Mouse (Mus musculus) cerebellum, postnatal 10 days (tissue): ENCODE measurements around the gene Slc23a3.

Experiments
- DNase-seq, 2 experiments: peaks; one replicate each; pipeline ENCODE4 v3.0.0; 2021; ENCODE audit warnings: mixed read lengths in 2 of 2

Slc23a3 gene

DNA sequence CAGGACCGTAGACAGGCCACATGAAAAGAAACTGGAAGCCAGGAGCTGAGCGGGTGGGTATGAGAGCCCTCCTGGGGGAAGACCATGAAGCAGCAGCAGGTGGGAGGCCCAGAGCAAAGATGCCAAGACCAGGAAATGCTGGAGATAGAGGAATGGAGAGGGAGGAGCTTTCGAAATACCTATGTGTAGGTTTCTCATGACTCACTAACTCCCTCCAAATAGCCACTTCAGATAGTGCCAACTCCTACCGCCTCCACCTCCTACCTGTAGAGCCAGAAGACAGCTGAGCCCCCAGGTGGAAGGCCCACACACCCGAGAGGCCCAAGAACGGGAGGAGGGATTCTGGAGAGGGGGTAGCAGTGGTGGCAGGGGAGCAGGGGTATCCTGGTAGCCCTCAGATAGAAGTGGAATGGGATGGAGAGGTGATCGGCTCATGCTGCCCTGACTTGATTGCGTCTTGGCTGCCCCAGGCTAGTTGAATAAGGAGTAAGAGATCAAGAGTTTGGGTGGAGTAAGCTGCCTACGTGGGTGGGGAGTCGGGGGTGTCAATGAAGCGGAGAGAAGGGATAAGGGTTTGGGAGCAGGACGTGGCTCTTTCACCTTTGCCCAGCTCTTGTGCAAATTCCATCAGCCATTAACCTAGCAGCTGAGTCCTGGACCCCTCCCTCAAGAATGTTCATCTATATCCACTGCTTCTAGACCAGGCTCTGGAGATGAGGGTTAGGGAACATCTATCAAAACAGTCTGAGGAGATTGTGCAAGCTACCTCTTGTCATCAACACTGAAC lies at the start of gene Slc23a3:
Gene Slc23a3 (minus strand): TSS at position 470 of the 787 bp plus-strand sequence.
- DNase-seq, result no peak

DNA sequence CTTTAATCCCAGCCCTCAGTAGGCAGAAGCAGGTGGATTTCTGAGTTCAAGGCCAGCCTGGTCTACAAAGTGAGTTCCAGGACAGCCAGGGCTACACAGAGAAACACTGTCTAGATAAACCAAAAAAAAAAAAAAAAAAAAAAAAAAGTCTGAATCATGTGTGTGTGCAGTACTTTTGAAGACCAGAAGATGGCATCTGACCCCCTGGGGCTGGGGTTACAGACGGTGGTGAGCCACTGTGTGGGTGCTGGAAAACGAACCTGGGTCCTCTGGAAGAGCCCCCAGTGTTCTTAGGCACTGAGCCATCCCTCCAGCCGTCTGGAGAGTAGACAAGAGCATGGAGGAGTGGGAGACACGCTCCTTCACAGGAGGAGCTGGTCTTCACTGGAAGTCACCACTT lies 48.5 kb upstream of the Slc23a3 start:
- peak in 1 of 2 experiments; percentile 42 for DNase-seq

DNA sequence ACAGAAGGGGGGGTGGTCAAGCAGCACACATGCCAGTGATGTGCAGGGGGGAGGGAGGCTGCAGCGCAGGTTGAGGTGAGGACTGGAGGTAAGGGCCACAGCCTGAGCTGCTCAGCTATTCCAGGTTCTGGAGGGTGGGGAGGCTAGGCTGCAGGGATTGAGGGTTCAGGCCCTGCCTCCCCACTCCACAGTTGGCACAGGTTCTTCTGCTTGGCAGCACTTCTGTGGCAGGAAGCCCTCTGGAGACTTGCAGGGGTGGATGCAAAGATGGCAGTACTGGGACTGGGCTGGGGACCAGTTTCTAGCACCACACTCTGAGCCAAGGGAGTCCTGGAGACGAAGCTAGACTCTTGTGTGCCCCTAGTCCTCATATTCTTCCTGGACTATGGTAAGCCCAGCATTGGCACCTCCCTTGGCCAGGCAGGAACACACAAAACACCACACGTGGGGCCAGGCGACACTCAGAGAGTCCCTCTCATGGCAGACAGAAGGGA lies 47.7 kb upstream of the Slc23a3 start:
- peak in 1 of 2 experiments; percentile 44 for DNase-seq

DNA sequence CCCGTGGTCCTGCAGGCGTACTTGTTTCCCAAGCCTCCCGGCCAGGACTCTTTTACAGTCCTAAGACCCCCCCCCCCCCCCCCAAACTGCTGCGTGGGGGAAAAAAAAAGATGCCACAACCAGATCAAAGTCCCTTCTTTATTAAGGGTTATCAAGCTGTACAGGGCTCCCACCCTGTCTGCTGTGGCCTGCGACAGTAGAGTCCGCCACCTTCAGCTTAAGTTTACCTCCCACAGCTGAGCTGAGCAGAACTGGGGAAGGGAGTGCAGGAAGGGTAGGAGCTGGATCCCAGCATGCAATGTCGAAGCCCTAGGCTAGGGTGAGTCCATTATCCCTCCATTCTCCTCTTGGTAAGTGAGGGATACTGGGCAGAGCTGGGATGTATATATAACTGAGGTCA lies 47.1 kb upstream of the Slc23a3 start:
- DNase-seq, result no peak

DNA sequence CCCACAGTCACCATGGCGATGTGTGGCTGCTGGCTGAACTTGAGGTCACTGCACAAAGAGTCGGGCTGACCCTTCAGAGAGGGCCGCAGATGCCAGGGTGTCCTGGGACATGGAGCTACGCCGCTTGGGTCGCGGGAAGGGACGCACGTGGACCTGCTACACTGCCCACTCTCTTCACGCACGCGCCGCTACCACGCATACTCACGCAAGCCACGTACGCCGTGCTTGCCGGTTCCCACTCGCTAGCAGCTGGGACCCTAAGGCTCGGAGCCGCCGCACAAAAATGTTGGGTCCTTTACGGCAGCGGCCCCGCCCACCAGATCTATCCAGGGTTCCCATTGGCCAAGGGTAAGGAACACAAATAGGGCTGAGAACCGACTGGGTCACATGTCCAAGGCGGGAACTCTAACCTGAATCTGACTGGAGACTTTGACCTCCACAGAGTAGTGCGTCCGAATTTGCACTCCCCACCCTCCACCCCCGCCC lies 46.5 kb upstream of the Slc23a3 start, which contains the start of gene Abcb6:
Gene Abcb6 (minus strand): TSS at position 288 of the 486 bp plus-strand sequence.
- peak; percentile 92 to 93 for DNase-seq

DNA sequence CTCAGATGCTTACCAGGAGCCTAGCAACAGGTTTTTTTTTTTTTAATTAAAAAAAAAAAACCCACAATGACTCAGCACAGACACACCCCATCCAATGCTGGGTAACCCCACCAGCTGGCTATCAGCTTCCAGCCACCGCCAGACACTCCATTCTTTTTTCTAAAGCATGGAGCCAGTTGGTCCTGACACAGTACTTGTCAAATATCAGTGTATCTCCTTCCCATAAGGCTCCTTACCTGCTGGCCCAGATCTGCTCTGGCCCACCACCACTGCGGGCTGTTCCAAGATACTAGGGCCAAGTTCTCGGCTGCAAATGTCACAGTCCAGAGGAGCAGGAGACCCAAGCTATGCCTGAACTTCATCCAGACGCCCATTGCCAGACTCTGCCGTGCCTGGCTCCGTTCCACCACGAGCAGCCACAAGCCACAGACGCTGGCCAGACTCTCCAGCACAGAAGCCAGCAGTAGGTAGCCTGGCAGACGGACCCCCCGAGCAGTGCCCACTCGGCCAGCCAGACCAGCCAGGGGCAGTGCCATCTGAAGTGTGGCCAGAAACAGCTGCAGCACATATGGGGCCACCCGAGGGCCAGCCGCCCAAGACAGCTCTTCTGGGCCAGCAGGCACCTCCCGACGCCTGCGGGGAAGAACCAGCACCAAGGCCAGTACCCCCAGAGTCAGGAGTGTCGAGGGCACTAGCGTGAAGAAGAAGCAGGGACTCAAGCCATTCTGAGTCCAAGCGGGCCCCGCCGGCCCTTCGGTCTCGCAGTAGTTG lies 45.8 kb upstream of the Slc23a3 start:
- DNase-seq, result peak; percentile 96 to 98

DNA sequence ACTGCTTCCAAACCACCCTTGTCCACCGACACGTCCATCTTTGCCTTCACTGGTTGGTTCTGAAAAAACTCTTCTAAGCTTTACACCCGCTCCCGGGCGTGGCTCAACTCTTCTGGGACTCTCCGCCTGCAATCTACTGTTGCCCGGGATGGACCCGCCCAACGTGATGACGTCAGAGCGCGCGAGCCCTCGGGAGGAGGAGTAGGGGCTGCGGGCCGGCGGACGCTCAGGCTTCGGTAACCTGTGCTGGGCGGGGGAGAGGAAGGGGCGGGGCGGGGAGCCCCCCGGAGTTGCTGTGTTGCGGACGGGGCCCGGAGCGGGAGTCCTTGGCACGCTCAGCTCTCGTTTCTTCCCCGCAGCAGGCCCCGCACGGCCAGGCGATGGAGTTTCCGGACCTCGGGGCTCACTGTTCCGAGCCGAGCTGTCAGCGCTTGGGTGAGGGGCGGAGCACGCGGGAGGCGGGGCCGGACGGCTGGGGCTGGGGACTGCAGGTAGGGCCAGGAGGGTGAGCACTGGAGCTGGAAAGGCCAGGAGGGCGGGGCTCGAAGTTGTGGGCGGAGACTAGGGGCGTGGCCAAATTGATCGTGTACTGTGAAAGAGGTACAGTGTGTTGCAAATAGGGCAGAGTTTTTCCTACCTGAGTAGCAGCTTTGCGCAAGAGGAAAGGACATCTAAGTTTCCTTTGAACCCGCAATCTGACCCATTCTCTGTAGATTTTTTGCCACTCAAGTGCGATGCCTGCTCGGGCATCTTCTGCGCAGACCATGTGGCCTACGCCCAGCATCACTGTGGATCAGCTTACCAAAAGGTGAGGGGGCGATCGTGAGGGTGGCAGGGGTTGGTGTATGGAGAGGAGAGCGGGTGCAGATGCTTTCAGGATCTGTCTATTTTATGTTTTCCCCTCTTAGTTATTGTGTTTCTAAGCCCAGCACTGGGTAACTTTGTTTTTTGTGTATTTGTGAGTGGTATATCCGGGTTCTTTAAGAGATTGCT lies 35.1 kb upstream of the Slc23a3 start, which contains the start of gene Zfand2b:
Gene Zfand2b (plus strand): TSS at position 175 of the 993 bp plus-strand sequence.
- peak; percentile 98 to 99 for DNase-seq

DNA sequence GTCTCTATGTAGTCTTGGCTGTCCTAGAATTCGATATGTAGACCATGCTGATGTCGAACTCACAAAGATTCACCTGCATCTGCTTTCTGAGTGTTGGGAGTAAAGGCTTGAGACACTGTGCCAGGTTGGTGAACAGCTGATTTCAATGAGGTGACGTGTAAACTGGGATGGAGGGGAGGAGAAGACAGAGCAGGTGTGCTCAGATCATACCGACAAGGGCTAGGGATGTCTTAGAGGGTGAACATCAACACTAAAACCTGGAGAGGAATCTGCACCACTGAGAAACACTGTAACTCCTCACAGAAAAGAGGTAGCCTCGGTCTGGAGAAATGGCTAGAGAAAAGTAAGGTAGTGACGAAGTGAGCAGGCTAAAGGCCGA lies 34.4 kb upstream of the Slc23a3 start:
- DNase-seq, result no peak

DNA sequence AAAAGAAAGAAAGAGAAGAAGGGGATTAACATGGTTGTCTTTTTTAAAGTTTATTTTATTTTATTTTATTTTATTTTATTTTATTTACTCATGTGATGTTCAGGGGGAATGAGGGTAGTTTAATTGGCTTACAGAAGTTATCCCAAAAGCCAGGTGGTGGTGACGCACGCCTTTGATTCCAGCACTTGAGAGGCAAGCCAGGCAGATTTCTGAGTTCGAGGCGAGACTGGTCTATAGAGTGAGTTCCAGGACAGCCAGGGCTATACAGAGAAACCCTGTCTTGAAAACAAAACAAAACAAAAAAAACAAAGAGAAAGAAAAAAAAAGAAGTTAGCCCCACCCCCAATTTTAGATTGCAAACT lies 26.5 kb upstream of the Slc23a3 start:
- no peak for DNase-seq

DNA sequence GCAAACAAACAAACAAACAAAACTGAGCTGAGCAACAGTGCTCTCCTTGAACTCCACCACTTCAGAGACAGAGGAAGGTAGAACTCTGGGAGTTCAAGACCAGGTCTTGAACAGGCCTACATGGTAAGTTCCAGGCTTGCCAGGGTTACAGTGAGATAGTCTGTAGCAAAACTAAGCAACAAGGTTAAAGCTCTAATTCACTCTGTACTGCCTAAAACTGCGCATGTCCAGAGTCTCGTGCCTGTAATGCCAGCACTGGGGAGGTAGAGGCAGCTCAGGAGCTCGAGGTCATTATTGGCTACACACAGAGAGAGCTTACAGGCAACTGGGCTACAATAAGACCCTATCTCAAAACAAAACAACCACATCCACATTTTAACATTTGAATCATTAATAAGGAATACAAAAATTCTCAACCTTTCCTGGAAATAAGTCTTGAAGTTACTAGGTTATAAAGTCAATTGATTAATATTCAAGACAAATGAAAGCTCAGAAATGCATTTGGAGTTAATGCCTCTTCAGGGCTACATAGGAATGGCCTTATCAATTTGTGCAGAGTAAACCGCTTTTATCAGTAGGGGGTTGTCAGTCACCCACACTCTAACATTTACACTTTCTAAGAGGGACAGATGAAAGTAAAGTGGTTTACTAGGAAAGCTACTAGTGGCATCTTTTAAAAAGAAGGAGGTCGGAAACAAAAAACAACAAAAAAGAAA lies 26.0 kb upstream of the Slc23a3 start:
- no peak for DNase-seq

DNA sequence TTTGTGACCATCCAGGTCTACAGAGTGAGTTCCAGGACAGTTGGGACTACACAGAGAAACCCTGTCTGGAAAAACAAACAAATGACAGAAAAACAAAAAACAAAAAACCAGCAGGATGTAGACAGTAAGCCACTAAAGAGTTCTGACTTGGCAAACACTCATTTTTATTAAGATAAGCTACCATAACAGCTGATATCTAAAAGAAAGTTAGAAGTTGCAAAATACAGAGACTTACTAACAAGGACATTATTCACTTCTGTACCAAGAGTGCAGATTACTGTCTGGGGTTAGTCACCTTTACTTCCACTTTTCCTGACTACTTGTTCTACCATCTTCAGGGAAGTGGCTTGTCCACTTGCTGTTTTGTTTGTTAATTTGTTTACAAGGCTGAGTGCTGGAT lies 25.3 kb upstream of the Slc23a3 start:
- no peak for DNase-seq

DNA sequence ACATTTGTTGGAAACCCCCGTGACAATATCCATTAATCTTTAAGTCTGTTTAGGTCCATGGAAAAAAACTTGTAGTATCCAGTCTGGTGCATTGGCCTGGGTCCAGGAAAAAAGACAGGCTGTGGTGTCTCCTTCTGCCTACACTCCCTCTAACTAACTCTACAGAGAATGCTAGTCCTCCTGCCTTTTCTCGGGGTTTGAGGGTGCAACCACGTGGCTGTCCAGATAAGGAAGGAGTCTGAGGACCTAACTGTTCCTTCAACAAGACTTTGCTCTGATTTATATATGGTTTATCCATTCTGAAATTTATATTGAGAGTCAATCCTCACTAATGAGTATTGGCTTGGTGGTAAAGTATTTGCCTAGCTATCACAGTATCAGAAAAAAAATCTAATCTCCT lies 22.1 kb upstream of the Slc23a3 start:
- DNase-seq, result peak; percentile 40 to 49

DNA sequence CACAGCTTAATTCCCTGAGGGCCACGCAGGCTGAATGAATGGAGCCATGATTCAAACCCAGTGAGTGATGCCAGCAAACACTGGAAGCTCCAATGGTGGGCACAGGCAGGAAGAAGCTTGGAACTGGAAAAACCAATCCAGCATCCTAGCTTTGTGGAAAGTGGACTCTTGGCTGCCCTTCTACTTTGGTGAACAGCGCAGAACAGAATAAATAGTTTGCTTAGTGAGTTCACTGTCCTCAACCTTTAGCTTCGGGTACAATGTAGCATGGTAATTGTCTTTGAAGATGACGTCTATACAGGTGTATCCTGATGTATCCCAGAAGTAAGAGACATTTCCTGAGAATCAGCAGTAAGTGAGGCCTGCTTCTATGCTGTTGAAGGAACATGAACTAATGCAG lies 15.0 kb upstream of the Slc23a3 start:
- DNase-seq, result no peak

DNA sequence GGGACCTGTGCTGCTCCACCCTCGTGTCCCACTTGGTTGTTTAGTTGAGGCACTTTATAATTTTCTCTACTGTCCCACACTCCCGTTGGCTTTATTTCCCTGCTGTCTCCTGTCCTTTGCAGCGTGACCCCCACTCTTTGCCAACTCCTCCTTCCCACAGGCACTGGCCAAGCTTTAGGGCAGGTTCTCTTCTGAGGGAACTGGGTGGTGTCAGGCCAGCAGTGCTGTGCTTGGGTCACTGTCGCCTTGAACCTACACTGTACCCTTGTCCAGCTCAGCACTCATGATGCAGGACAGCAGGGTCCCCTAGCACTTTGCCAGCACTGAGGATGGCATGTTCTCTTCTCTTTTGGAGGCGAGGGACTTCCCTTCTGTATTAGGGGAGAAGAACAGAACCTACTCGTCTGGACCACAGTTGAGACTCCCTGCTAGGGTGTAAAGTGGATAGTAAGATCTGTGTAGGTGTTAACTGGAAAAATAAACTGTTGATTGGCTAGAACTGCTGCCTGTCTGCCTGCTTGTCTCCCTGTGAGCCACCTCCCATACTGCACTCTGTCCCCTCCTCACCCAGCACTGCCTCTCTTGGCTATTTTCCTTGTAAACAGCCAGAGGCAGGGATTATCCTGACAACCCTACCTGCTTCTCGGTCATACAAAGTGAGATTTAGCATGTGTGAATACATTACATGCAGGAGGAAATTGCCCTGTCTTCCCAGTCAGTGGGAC lies 13.9 kb upstream of the Slc23a3 start:
- no peak for DNase-seq

DNA sequence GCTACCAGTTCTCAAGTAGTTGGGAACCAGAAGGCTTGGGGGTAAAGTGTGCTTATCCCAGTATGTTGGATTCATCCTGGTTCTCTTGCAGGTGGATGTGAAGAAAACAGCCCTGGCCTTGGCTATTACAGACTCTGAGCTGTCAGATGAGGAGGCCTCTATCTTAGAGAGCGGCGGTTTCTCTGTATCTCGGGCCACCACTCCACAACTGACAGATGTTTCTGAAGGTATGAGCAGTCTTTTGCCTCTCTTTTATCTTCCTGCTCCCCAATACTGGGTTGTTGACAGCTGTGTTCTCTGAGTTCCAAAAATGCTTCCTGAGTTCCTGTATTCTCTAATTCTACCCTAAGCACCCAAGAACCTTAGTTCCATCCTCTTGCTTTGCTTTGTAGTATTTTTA lies 11.9 kb upstream of the Slc23a3 start:
- no peak for DNase-seq

DNA sequence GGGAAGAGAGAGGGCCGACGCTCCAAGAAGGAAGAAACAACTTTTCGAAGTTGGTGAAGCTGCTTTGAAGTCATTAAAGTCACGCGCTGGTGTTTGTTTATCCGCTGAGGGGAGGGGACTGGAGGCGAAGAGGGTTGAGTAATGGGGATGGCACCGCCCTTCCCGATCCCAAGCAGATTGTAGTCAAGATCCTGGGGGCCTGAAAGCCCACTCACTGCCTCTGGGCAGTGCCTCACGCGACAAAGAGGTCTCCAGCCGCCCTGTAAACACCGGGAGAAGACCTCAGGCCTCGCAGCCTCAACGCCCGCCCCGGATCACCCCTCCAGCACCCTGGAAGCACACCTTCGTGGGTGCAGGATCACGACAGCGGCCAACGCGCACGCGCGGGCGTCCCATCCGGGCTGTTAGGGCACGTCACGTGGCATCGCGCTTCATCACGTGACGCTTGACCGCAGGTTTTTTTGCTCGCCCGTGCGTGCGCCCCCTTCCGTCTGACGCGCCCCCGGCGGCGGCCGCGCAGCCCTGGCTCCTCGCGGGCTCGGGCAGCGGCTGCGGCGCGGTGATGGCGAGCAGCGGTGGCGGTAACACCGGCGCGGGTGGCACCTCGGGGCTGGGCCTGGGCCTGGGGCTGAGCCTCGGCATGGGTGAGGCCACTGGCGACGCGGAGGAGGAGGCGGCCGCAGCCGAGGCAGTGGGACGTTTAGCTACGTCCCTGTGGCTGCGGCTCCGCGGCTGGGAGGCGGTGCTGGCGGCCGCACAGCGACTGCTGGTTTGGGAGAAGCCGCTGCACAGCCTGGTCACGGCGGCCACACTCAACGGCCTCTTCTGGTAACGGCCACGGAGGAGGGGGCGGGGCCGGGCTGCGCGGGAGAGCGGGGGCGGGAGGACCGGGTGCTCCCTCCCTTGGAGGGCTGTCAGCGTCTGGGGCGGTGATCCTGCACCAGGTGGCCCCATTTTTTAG lies 8.9 kb upstream of the Slc23a3 start, which contains the start of the genes Cnppd1 and Retreg2:
Gene Cnppd1 (minus strand): TSS at position 411 of the 961 bp plus-strand sequence.
Gene Retreg2 (plus strand): TSS at position 478 of the 961 bp plus-strand sequence.
- DNase-seq, result peak; percentile 98

DNA sequence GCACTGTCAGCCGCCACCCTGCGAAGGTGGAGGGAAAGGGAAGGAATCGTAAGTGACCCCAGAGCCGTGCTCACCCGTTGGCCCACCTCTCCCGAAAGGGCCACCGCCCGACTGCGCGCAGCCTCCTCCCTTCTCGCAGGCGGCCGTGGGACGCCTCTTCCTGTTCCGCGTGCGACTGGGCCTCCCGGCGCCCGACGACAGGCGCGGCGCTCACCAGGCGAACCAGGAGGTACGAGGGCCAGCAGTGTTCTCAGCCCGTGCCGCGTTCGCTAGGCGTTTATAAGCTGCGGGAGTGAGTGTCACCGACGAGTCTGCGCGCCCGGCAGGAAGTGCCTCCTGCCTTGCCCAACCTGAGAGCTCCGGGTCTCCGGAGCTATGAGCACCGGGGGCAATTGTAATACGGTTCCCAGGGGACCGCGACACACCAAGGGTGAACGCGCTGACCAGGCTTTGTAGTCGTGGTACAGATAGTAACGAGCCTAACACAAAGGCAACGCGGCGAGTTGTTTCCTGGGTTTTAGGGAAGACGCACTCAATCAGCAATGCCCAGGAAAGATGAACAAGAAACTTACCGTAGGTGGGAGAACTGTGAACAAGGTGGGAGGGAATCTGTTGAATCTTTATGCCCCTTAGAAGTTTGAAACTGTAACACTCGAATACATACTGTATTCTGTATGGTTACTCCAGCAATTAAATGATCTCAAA lies 7.9 kb upstream of the Slc23a3 start:
- peak; percentile 53 for DNase-seq

DNA sequence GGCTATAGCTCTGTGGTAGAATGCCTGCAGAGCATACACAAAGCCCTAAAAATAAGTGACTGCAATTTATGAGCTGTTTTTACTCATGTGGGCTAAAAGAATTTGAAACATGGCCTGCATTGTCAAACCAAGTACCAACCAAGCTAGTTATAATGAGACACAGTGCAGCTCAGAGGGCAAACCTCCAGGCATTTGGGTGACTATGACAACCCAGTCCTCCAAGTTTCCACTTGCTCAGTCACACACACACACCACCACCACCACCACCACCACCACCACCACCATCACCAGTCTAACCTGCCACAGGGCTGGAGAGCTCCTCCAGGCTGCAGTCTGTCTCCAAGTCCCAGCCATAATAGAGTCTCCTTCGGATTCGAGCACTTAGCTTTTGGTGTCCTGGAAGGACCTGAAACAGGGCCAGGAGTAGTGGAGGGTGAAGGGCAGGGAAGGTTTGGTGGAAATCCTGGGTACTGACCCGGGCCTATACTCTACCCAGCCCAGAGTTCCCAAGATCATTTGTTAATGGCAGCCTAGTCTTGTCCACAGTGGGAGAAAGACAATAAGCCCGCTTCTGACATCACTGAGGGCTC lies 7.0 kb upstream of the Slc23a3 start:
- DNase-seq, result peak in 1 of 2 experiments; percentile 40
